Mouse (Mus musculus) hindbrain, embryonic 11.5 days (tissue): ENCODE measurements at regions not wholly inside any gene's neighbourhood (a gene's known extent, or its start where the extent isn't known, plus 50 kb on each side); places are given as distances from the start of the nearest gene placed in this dataset.

ENCODE experiments used
- ATAC-seq: fragments of 200-750 bp; cut with Nextera tagmentation; 2 replicates; pipeline ENCODE4 v1.8.0; 2017; ENCODE audit warnings: mild to moderate bottlenecking, moderate TSS enrichment, moderate library complexity; ENCODE audit not compliant: low FRiP score
- DNase-seq: peaks from one replicate; pipeline ENCODE4 v3.0.0-alpha.2; 2015; ENCODE audit warnings: low spot score
- H3K27ac ChIP-seq: fragments of 300-500 bp; sonication (generic); 2 replicates; pipeline ENCODE4 v1.5.1; 2014; ENCODE audit warnings: mild to moderate bottlenecking, low read depth, low read length
- H3K27me3 ChIP-seq: fragments of 300-500 bp; sonication (generic); 2 replicates; pipeline ENCODE4 v1.6.1; 2014; ENCODE audit warnings: mild to moderate bottlenecking, low read length, moderate library complexity, mixed read lengths; ENCODE audit not compliant: control insufficient read depth, insufficient read depth
- H3K36me3 ChIP-seq: fragments of 300-500 bp; sonication (generic); 2 replicates; pipeline ENCODE4 v1.6.1; 2014; ENCODE audit warnings: mild to moderate bottlenecking, low read length, moderate library complexity, mixed read lengths; ENCODE audit not compliant: control insufficient read depth, insufficient read depth
- H3K4me1 ChIP-seq: fragments of 300-500 bp; sonication (generic); replicated peaks from 2 replicates; pipeline ENCODE4 v1.6.1; 2014; ENCODE audit warnings: low read length, mixed read lengths; ENCODE audit not compliant: control insufficient read depth, insufficient read depth
- H3K4me2 ChIP-seq: fragments of 300-500 bp; sonication (generic); replicated peaks from 2 replicates; pipeline ENCODE4 v1.6.1; 2014; ENCODE audit warnings: mild to moderate bottlenecking, low read depth, low read length
- H3K4me3 ChIP-seq: fragments of 300-500 bp; sonication (generic); 2 replicates; pipeline ENCODE4 v1.5.1; 2014; ENCODE audit warnings: low read depth, low read length
- H3K9ac ChIP-seq: fragments of 300-500 bp; sonication (generic); 2 replicates; pipeline ENCODE4 v1.6.1; 2014; ENCODE audit warnings: low read depth, low read length
- H3K9me3 ChIP-seq: fragments of 300-500 bp; sonication (generic); 2 replicates; pipeline ENCODE4 v1.6.1; 2016; ENCODE audit warnings: low read length; ENCODE audit not compliant: control insufficient read depth
- WGBS: fragments of 180-500 bp; shearing (Covaris S2); extraction: QIAGEN DNeasy Blood & Tissue Kit; methylation state at CpG from one replicate; pipeline ENCODE4 v1.1.7; 2014; 5-methylcytosine and 5-hydroxymethylcytosine counted together

- no peak overlapping the region for H3K4me2 ChIP-seq
- no peak overlapping the region for H3K27ac ChIP-seq
- no peaks in the 10 kb centered on the region for H3K4me1 ChIP-seq
- no peaks in the 10 kb centered on the region for H3K9me3 ChIP-seq
- no peaks in the 10 kb centered on the region for H3K36me3 ChIP-seq
- no peaks in the 10 kb centered on the region for H3K27me3 ChIP-seq
- no peak overlapping the region for H3K4me3 ChIP-seq
- H3K9ac ChIP-seq = no peak overlapping the region
- 74% methylated on average over 3 of the region's 3 CpGs for WGBS
- ATAC-seq = no peak
- no peak for DNase-seq
Measured at GRCm38 (mm10) chr10:51176692-51177091, 282.1 kb downstream of the Sim1 start.

- Histone ChIP-seq H3K4me3 (no peak overlapping the region), H3K27me3 (no peaks in the 10 kb centered on the region), H3K9ac (no peak overlapping the region), H3K36me3 (no peaks in the 10 kb centered on the region), H3K4me2 (no peak overlapping the region), H3K4me1 (no peaks in the 10 kb centered on the region), H3K9me3 (no peaks in the 10 kb centered on the region), H3K27ac (no peak overlapping the region)
- DNase-seq (no peak), ATAC-seq (no peak)
- WGBS = 81% methylated on average over 2 of the region's 2 CpGs
Measured at GRCm38 (mm10) chr10:51181752-51182151, 287.2 kb downstream of the Sim1 start.

- 57% methylated on average over 5 of the region's 5 CpGs for WGBS
- DNase-seq = no peak
- H3K4me1 ChIP-seq = no peaks in the 10 kb centered on the region
- H3K9me3 ChIP-seq = no peaks in the 10 kb centered on the region
- H3K4me3 ChIP-seq = no peak overlapping the region
- H3K27ac ChIP-seq = no peak overlapping the region
- H3K36me3 ChIP-seq = no peaks in the 10 kb centered on the region
- H3K4me2 ChIP-seq = no peak overlapping the region
- peak; percentile 71; the same call in 1 of the 2 replicates for ATAC-seq
- no peaks in the 10 kb centered on the region for H3K27me3 ChIP-seq
- H3K9ac ChIP-seq = no peak overlapping the region
Measured at GRCm38 (mm10) chr10:51191407-51192059, 288.9 kb upstream of the Gm49339 start.

- 79% methylated on average over 4 of the region's 4 CpGs for WGBS
Measured at GRCm38 (mm10) chr10:51219481-51219880, 260.9 kb upstream of the Gm49339 start.

GRCm38 (mm10) chr10:51233592-51233991 is 246.8 kb upstream of the Gm49339 start:
- Histone ChIP-seq H3K9ac (no peak overlapping the region), H3K4me1 (0 out of 2 replicates have a peak, but pooled peaks cover 3% of the 10 kb centered on the region), H3K9me3 (no peaks in the 10 kb centered on the region), H3K4me2 (no peak overlapping the region), H3K4me3 (no peak overlapping the region), H3K27ac (no peak overlapping the region), H3K36me3 (no peaks in the 10 kb centered on the region), H3K27me3 (no peaks in the 10 kb centered on the region)
- WGBS = 85% methylated on average over 2 of the region's 2 CpGs
- ATAC-seq = no peak
- DNase-seq = no peak

More at GRCm38 (mm10) chr10:51219481-51219880, 260.9 kb upstream of the Gm49339 start:
- Histone ChIP-seq H3K9ac (no peak overlapping the region), H3K36me3 (no peaks in the 10 kb centered on the region), H3K4me2 (no peak overlapping the region), H3K27ac (no peak overlapping the region), H3K4me3 (no peak overlapping the region), H3K27me3 (no peaks in the 10 kb centered on the region), H3K9me3 (no peaks in the 10 kb centered on the region), H3K4me1 (no peaks in the 10 kb centered on the region)
- DNase-seq = no peak
- no peak for ATAC-seq

- no peaks in the 10 kb centered on the region for H3K9me3 ChIP-seq
- no peak overlapping the region for H3K27ac ChIP-seq
- WGBS = 30% methylated on average over 10 of the region's 10 CpGs
- H3K4me3 ChIP-seq = no peak overlapping the region
- 0 out of 2 replicates have a peak, but pooled peaks cover 3% of the 10 kb centered on the region for H3K4me1 ChIP-seq
- H3K36me3 ChIP-seq = no peaks in the 10 kb centered on the region
- no peak overlapping the region for H3K9ac ChIP-seq
- DNase-seq (peak; percentile 51), ATAC-seq (peak; percentile 88)
- H3K27me3 ChIP-seq = no peaks in the 10 kb centered on the region
- H3K4me2 ChIP-seq = no peak overlapping the region
Measured at GRCm38 (mm10) chr10:51235586-51236575, 244.5 kb upstream of the Gm49339 start.

GRCm38 (mm10) chr10:51238103-51238502 is 242.3 kb upstream of the Gm49339 start:
- H3K4me3 ChIP-seq = no peak overlapping the region
- no peaks in the 10 kb centered on the region for H3K27me3 ChIP-seq
- DNase-seq (no peak), ATAC-seq (no peak)
- no peak overlapping the region for H3K9ac ChIP-seq
- 0 out of 2 replicates have a peak, but pooled peaks cover 3% of the 10 kb centered on the region for H3K4me1 ChIP-seq
- H3K36me3 ChIP-seq = no peaks in the 10 kb centered on the region
- H3K27ac ChIP-seq = no peak overlapping the region
- H3K4me2 ChIP-seq = no peak overlapping the region
- H3K9me3 ChIP-seq = no peaks in the 10 kb centered on the region

- no peak overlapping the region for H3K9ac ChIP-seq
- no peak overlapping the region for H3K27ac ChIP-seq
- peaks cover 3% of the 10 kb centered on the region; the same call in 1 of the 2 replicates for H3K27me3 ChIP-seq
- H3K4me1 ChIP-seq = no peaks in the 10 kb centered on the region
- WGBS = 89% methylated on average over 1 of the region's 1 CpGs
- DNase-seq (no peak), ATAC-seq (no peak)
- no peak overlapping the region for H3K4me3 ChIP-seq
- H3K9me3 ChIP-seq = no peaks in the 10 kb centered on the region
- H3K4me2 ChIP-seq = no peak overlapping the region
- no peaks in the 10 kb centered on the region for H3K36me3 ChIP-seq
Measured at GRCm38 (mm10) chr10:51253439-51253838, 227.0 kb upstream of the Gm49339 start.
